Mouse (Mus musculus): ENCODE measurements around the gene Arsk. TPM values are rescaled to one million over a fixed set of nuclear protein-coding genes. Genes with fewer than 3 reads are reported as not detected.

The Arsk gene
- polyA plus RNA-seq (2021; fragmentation: Nextera tagmentation), result 5.2 and 6.7 TPM in 2 replicates
- long read RNA-seq, experiment 1, transcript Arsk-201 (8 exons, 3,657 nt), result major isoform, 12 of 16 reads
- long read RNA-seq, experiment 1, partial matches to known transcripts, result 2 of 16 reads
- long read RNA-seq, experiment 1, other reads (novel, unspliced or antisense), result 2 of 16 reads
- long read RNA-seq, experiment 2, transcript Arsk-201 (8 exons, 3,657 nt), result major isoform, 22 of 29 reads
- long read RNA-seq, experiment 2, partial matches to known transcripts, result 1 of 29 reads
- long read RNA-seq, experiment 2, other reads (novel, unspliced or antisense), result 6 of 29 reads

DNA sequence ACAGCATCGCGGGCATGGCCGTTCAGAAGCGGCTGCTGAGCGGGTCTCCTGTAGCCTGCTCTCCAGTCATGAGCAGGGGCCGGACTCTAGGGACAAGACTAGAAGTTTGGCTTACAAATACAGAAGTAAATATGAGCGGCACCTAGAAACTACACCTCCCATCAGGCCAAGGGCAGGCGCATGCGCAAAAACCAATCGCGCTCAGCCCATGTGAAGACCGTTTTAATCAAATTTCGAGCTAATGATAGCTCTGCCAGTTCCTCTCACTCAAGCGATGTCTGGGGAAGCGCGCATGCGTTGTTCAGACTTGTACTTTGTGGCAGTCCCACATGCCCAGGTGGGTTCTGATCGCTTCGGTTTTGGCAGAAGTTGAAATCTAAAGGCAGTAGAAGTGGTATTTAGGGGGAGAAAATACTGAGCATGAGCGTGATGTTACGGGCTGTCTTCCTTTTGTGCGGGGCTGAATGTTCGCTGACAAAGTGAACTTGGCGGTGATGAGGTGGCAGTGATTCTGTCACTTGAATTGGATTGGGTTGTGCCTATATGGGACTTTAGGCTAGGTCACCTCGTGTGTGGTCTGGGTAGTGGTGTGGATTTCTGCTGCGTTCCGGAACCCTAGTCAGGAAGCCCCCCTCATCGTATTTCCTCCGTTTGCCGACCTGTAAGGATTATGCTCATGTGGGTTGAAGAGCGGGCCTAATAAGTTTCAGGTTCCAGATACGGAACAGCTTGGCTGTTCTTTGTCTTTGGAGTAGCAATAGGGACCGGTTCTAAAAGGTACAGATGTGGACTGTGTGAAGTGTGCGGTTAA, at the start of gene Arsk, which contains the start of gene Ttc37:
Gene Arsk (minus strand): TSS at position 168 of the 811 bp plus-strand sequence.
Gene Ttc37 (plus strand): TSS at position 242 of the 811 bp plus-strand sequence.

GRCm38 (mm10) chr13:76056896-76057266, 41.6 kb downstream of the Arsk start, which contains the start of gene Gpr150:
Gpr150 (minus strand) TSS chr13:76056996.

GRCm38 (mm10) chr13:76017974-76018843, 80.3 kb downstream of the Arsk start, which contains the start of gene Rfesd:
Rfesd (minus strand) TSS chr13:76018719.

Other genes with a start within 250 kb of the Arsk start
- 5.8 and 8.9 TPM in 2 replicates for gene Rhobtb3, start 154.7 kb downstream of the Arsk start, polyA plus RNA-seq (2021; fragmentation: Nextera tagmentation)
- 0.83 and 0.87 TPM in 2 replicates for gene Spata9, start 131.5 kb downstream of the Arsk start, polyA plus RNA-seq (2021; fragmentation: Nextera tagmentation)
- gene Rfesd, start 79.9 kb downstream of the Arsk start, polyA plus RNA-seq (2021; fragmentation: Nextera tagmentation), result 25.0 and 26.3 TPM in 2 replicates
- gene Gpr150, start 41.7 kb downstream of the Arsk start, polyA plus RNA-seq (2021; fragmentation: Nextera tagmentation), result 2.9 and 4.1 TPM in 2 replicates
- gene Ttc37, start 74 bp upstream of the Arsk start, polyA plus RNA-seq (2021; fragmentation: Nextera tagmentation), result 2.1 and 2.2 TPM in 2 replicates
- 0.88 and 1.4 TPM in 2 replicates for gene Fam81b, start 206.4 kb upstream of the Arsk start, polyA plus RNA-seq (2021; fragmentation: Nextera tagmentation)